Mouse (Mus musculus): ENCODE data around the gene Zc2hc1c.
A peak's percentile ranks its signal among the peaks of the same experiment; 100 is the strongest.

GRCm38 (mm10) chr12:85305247-85305892, 17.0 kb downstream of the Zc2hc1c start:
- TF ChIP-seq CTCF (IDR thresholded peaks at IDR 0.05; ENCODE audit: insufficient read depth, low read length) (peak; percentile 99), POLR2A (IDR thresholded peaks at IDR 0.05; ENCODE audit: borderline replicate concordance, extremely low read depth, low read depth, low read length) (0 out of 2 replicates have a peak, but pooled peaks have one; percentile 13)

Measured in lung, adult 2 months (tissue).